Mouse (Mus musculus) spleen, postnatal 0 days (tissue): ENCODE data around the gene Abracl. TPM values are rescaled to one million over a fixed set of nuclear protein-coding genes. Genes with fewer than 3 reads are reported as not detected.

Source experiments
- polyA plus RNA-seq: library from polyadenylated mRNA; unstranded; fragments of >200 nt; fragmentation: Nextera tagmentation; extraction: Ambion mirVana; gene quantifications from 2 replicates; pipeline ENCODE4 v1.2.1, GENCODE M21; 2015

Abracl gene
- 106 and 117 TPM in 2 replicates for polyA plus RNA-seq

DNA sequence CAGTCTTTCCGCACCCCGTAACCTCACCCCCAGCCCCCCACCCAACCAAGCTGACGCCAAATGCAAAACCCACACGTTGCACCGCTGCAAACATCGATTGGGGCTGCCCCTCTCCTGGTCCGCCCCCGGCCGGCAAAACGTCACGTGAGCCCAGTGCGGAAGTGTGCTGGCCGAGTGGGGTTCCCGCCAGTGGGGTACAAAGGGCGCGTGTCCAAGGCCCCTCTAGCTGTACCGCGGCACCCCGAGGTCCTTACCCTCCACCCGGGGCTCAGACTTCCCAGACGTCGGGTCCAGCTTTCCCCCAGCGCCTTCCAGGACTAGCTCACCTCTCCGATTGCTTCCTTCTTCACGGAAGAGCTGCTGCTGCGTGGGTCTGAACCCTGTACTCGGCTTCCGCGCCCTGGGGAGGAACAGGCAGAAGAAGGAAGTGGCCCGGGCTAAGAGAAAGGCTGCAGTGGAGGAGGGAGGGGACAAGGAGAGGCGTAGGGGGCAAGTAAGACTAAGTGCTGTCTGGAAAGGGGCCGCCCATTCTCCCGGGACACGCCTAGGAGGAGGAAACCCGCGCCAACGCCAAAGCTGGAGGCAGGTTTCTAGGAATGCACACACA lies at the start of gene Abracl:
Abracl (minus strand) TSS at position 548 of the 607 bp plus-strand sequence.

GRCm38 (mm10) chr10:18055696-18056390 lies 32.8 kb upstream of the Abracl start, which contains the start of gene Reps1:
TSS of gene Reps1 (plus strand) at chr10:18055861.

Other genes with a start within 250 kb of the Abracl start
- gene Txlnb, start 227.1 kb downstream of the Abracl start, polyA plus RNA-seq, result 0.06 and 0.13 TPM in 2 replicates
- gene Heca, start 75.2 kb downstream of the Abracl start, polyA plus RNA-seq, result 6.8 and 7.5 TPM in 2 replicates
- gene Reps1, start 32.6 kb upstream of the Abracl start, polyA plus RNA-seq, result 6.4 and 8.9 TPM in 2 replicates
- gene Ect2l, start 187.6 kb upstream of the Abracl start, polyA plus RNA-seq, result 0.25 and 0.40 TPM in 2 replicates
- 12.2 and 13.2 TPM in 2 replicates for gene Ccdc28a, start 211.7 kb upstream of the Abracl start, polyA plus RNA-seq